Comparison of ENCODE assay signal across 7 mouse cellular contexts in genomic region chrX:151096171-151097058, GRCm38 (mm10). TPM values are rescaled to one million over a fixed set of nuclear protein-coding genes. Genes with fewer than 3 reads are reported as not detected.
A peak's percentile ranks its signal among the peaks of the same experiment; 100 is the strongest.
DNase-seq lines count a peak whose midpoint lies in the region; ATAC-seq and TF ChIP-seq lines count a peak whose summit lies in the region.

Tsr2 (minus strand) TSS chrX:151096543.

- peak within 1 kb of the TSS; percentile 75 for H3K4me3 ChIP-seq in embryonic facial prominence, embryonic 10.5 days
- H3K4me3 ChIP-seq in intestine, postnatal 0 days (ENCODE audit: low read depth, low read length), result peak within 1 kb of the TSS; percentile 52
- peak within 1 kb of the TSS; percentile 61 for H3K4me3 ChIP-seq in midbrain, embryonic 12.5 days

- peak; percentile 89 for ATAC-seq in intestine, postnatal 0 days
- peak; percentile 93 for ATAC-seq in midbrain, embryonic 12.5 days (ENCODE audit: low FRiP score, low read depth)

- H3K4me2 ChIP-seq in intestine, postnatal 0 days (replicated peaks; ENCODE audit: low read depth), result peak within 1 kb of the TSS; percentile 63
- peak within 1 kb of the TSS; percentile 56 for H3K4me2 ChIP-seq in midbrain, embryonic 12.5 days (replicated peaks)

- H3K27ac ChIP-seq in embryonic facial prominence, embryonic 10.5 days (replicated peaks), result peak within 1 kb of the TSS; percentile 84
- H3K27ac ChIP-seq in intestine, postnatal 0 days (ENCODE audit: low read depth, low read length), result no peak within 1 kb of the TSS
- no peak within 1 kb of the TSS; the same call in 1 of the 2 replicates for H3K27ac ChIP-seq in midbrain, embryonic 12.5 days (replicated peaks)

- peak within 1 kb of the TSS; percentile 45 for H3K9ac ChIP-seq in intestine, postnatal 0 days (ENCODE audit: low read depth, low read length)
- H3K9ac ChIP-seq in midbrain, embryonic 12.5 days (replicated peaks), result peak within 1 kb of the TSS; percentile 61

- peak; percentile 84 for DNase-seq in adrenal gland, postnatal 14 days
- DNase-seq in embryonic facial prominence, embryonic 10.5 days (ENCODE audit: low spot score), result peak; percentile 77
- peak; percentile 5 for DNase-seq in gonadal fat pad, adult 2 months (ENCODE audit: low read depth)
- peak; percentile 74 for DNase-seq in left cerebral cortex, postnatal 4 days
- DNase-seq in spleen, adult 12 weeks (ENCODE audit: low spot score), result peak; percentile 52

- peak; percentile 55 for TF ChIP-seq CTCF in intestine, postnatal 0 days (IDR thresholded peaks at IDR 0.05; ENCODE audit: low read depth)

- peaks cover 13% of the 10 kb centered on the region; the same call in 1 of the 2 replicates for H3K27me3 ChIP-seq in embryonic facial prominence, embryonic 10.5 days (replicated peaks; ENCODE audit: low read depth, poor library complexity, severe bottlenecking)
- H3K27me3 ChIP-seq in intestine, postnatal 0 days (replicated peaks; ENCODE audit: control insufficient read depth, insufficient read depth, low read length), result no peaks in the 10 kb centered on the region
- no peaks in the 10 kb centered on the region for H3K27me3 ChIP-seq in midbrain, embryonic 12.5 days

- intact Hi-C loops in left cerebral cortex, postnatal 4 days (cut with DNase I), result no loop called here

- H3K9me3 ChIP-seq in embryonic facial prominence, embryonic 10.5 days, result no peaks in the 10 kb centered on the region
- no peaks in the 10 kb centered on the region for H3K9me3 ChIP-seq in intestine, postnatal 0 days (ENCODE audit: control insufficient read depth)
- no peaks in the 10 kb centered on the region for H3K9me3 ChIP-seq in midbrain, embryonic 12.5 days

- WGBS in embryonic facial prominence, embryonic 10.5 days, result 23% methylated on average over 35 of the region's 35 CpGs
- 25% methylated on average over 35 of the region's 35 CpGs for WGBS in intestine, postnatal 0 days
- 26% methylated on average over 33 of the region's 35 CpGs for WGBS in midbrain, embryonic 12.5 days

- no peaks in the 10 kb centered on the region for H3K4me1 ChIP-seq in embryonic facial prominence, embryonic 10.5 days
- no peaks in the 10 kb centered on the region for H3K4me1 ChIP-seq in intestine, postnatal 0 days (replicated peaks; ENCODE audit: control insufficient read depth, insufficient read depth, low read length)
- peaks cover 3% of the 10 kb centered on the region; the same call in 1 of the 2 replicates for H3K4me1 ChIP-seq in midbrain, embryonic 12.5 days

- H3K36me3 ChIP-seq in embryonic facial prominence, embryonic 10.5 days (replicated peaks), result peaks cover 6% of the 10 kb centered on the region
- no peaks in the 10 kb centered on the region for H3K36me3 ChIP-seq in intestine, postnatal 0 days (ENCODE audit: control insufficient read depth, insufficient read depth)
- 0 out of 2 replicates have a peak, but pooled peaks cover 2% of the 10 kb centered on the region for H3K36me3 ChIP-seq in midbrain, embryonic 12.5 days

RNA-seq across cellular contexts. Expression of gene Tsr2, which starts in this region (rescaled TPM):
- total RNA-seq in adrenal gland, postnatal 14 days (2021), result 32.9 and 33.6 TPM in 2 replicates
- polyA plus RNA-seq in embryonic facial prominence, embryonic 10.5 days (2016; fragmentation: Nextera tagmentation; extraction: Ambion mirVana), result 52.2 and 58.9 TPM in 2 replicates
- polyA plus RNA-seq in gonadal fat pad, adult 2 months (2012; rRNA removed), result 9.7 and 11.1 TPM in 2 replicates
- polyA plus RNA-seq in intestine, postnatal 0 days (2015; fragmentation: Nextera tagmentation; extraction: Ambion mirVana), result 13.0 and 13.5 TPM in 2 replicates
- 10 to 100 TPM; 36.7 to 38.7 TPM for total RNA-seq in left cerebral cortex, postnatal 4 days (2021)
- polyA plus RNA-seq in midbrain, embryonic 12.5 days (2016; fragmentation: Nextera tagmentation; extraction: Ambion mirVana), result 36.8 and 40.3 TPM in 2 replicates

Comparison
In these comparisons a context has a peak if more than half of its experiments do, and no peak if none do; other contexts are left out.
1. DNase-seq: peak in every context shown above with its lines; median percentile 84 in adrenal gland, postnatal 14 days; 77 in embryonic facial prominence, embryonic 10.5 days; 74 in left cerebral cortex, postnatal 4 days; 52 in spleen, adult 12 weeks; 5 in gonadal fat pad, adult 2 months.